Mouse (Mus musculus): ENCODE measurements around the gene Mfap4. TPM values are rescaled to one million over a fixed set of nuclear protein-coding genes. Genes with fewer than 3 reads are reported as not detected.

Gene Mfap4
- polyA plus RNA-seq, 1 experiment from 2014 or later: 615 TPM

DNA sequence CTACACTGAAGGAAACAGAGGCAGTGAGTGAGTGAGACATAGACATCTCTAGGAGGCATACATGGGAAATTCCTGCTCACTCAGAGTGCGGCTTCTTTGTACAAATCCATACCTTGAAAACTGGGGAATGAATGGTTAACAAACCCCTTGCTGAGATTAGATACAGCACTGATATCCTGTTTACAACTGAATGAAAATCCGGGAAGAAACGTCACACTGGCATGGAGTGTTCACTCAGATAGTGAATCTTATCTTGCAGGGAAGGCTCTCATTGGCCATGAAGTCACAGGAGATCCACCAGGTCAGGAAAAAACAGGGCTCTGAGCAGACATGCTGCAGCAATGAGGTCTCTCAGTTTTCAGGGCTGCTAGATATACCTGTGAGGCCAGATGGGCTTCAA is 51.7 kb downstream of the Mfap4 start:
- Histone ChIP-seq H3K9me3 (ENCODE audit: low read depth, low read length) (no peaks in the 10 kb centered on the region), H3K36me3 (ENCODE audit: insufficient read depth) (peaks cover 18% of the 10 kb centered on the region), H3K4me3 (ENCODE audit: low read depth, low read length) (no peak overlapping the region), H3K9ac (no peak overlapping the region), H3K4me1 (ENCODE audit: insufficient read depth) (no peaks in the 10 kb centered on the region), H3K27ac (ENCODE audit: low read depth) (no peak overlapping the region), H3K27me3 (ENCODE audit: insufficient read depth, low read length) (no peaks in the 10 kb centered on the region), H3K4me2 (no peak overlapping the region)
- ATAC-seq (ENCODE audit: insufficient read depth) (no peak), DNase-seq (no peak)
- WGBS: 31% methylated on average over 3 of the region's 3 CpGs
- TF ChIP-seq CTCF (IDR thresholded peaks at IDR 0.05; ENCODE audit: low read depth): no peak

DNA sequence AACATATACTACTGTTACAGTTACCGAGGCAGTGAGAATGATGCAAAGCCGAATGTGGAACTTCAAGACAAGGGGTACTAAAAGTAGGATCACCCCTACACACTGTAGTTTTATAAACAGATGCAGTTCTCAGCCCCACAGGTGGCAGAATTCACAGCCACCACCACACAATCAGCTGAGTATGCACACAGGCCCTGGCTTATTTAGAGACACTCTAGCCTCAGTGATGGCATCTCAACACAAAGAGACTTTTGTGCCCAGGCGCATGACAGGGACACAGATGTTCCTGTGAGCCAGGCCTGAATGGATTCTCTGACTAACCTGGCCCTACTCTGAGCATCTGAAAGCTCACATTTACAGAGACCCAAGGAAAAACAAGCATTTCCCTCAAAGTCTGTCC is 52.1 kb downstream of the Mfap4 start:
- no peak overlapping the region for H3K9ac ChIP-seq
- no peak overlapping the region for H3K4me2 ChIP-seq
- no peaks in the 10 kb centered on the region for H3K27me3 ChIP-seq (ENCODE audit: insufficient read depth, low read length)
- no peak overlapping the region for H3K27ac ChIP-seq (ENCODE audit: low read depth)
- ATAC-seq (ENCODE audit: insufficient read depth) (no peak), DNase-seq (no peak)
- no peaks in the 10 kb centered on the region for H3K9me3 ChIP-seq (ENCODE audit: low read depth, low read length)
- no peak overlapping the region for H3K4me3 ChIP-seq (ENCODE audit: low read depth, low read length)
- H3K36me3 ChIP-seq (ENCODE audit: insufficient read depth): peaks cover 16% of the 10 kb centered on the region
- H3K4me1 ChIP-seq (ENCODE audit: insufficient read depth): no peaks in the 10 kb centered on the region
- 81% methylated on average over 3 of the region's 3 CpGs for WGBS
- no peak for TF ChIP-seq CTCF (IDR thresholded peaks at IDR 0.05; ENCODE audit: low read depth)

Other genes starting within 250 kb of the Mfap4 start
- gene Aldh3a2, start 218.0 kb upstream of the Mfap4 start, polyA plus RNA-seq (2014; fragmentation: Nextera tagmentation; extraction: Ambion mirVana): 37.6 and 39.4 TPM in 2 replicates
- gene Slc47a2, start 142.6 kb upstream of the Mfap4 start, polyA plus RNA-seq (2014; fragmentation: Nextera tagmentation; extraction: Ambion mirVana): not detected in 2 replicates
- 0.76 and 1.5 TPM in 2 replicates for gene Slc47a1, start 107.1 kb upstream of the Mfap4 start, polyA plus RNA-seq (2014; fragmentation: Nextera tagmentation; extraction: Ambion mirVana)
- 0.31 and 0.42 TPM in 2 replicates for gene Rnf112, start 31.3 kb upstream of the Mfap4 start, polyA plus RNA-seq (2014; fragmentation: Nextera tagmentation; extraction: Ambion mirVana)
- gene Mapk7, start 9.0 kb downstream of the Mfap4 start, polyA plus RNA-seq (2014; fragmentation: Nextera tagmentation; extraction: Ambion mirVana): 62.8 and 69.6 TPM in 2 replicates
- gene B9d1, start 19.7 kb downstream of the Mfap4 start, polyA plus RNA-seq (2014; fragmentation: Nextera tagmentation; extraction: Ambion mirVana): 48.9 and 54.1 TPM in 2 replicates
- gene Epn2, start 94.3 kb downstream of the Mfap4 start, polyA plus RNA-seq (2014; fragmentation: Nextera tagmentation; extraction: Ambion mirVana): 26.1 and 30.0 TPM in 2 replicates
- 27.8 and 29.5 TPM in 2 replicates for gene Grap, start 167.8 kb downstream of the Mfap4 start, polyA plus RNA-seq (2014; fragmentation: Nextera tagmentation; extraction: Ambion mirVana)
- gene Fam83g, start 198.7 kb downstream of the Mfap4 start, polyA plus RNA-seq (2014; fragmentation: Nextera tagmentation; extraction: Ambion mirVana): 2.1 and 2.2 TPM in 2 replicates
- not detected in 2 replicates for gene Slc5a10, start 235.4 kb downstream of the Mfap4 start, polyA plus RNA-seq (2014; fragmentation: Nextera tagmentation; extraction: Ambion mirVana)

Data from lung, embryonic 14.5 days (tissue).